9 mouse cellular contexts compared by ENCODE assay signal in genomic region chr17:11092900-11093299, GRCm38 (mm10).
DNase-seq lines count a peak whose midpoint lies in the region; ATAC-seq lines count a peak whose summit lies in the region.
"Had no signal": no experiment of that assay in that cellular context is flagged by ENCODE, and none has a peak within 500 bp of the region (broad histone marks: within the 10 kb centered on the region; RNA-seq: fewer than 3 reads in every experiment).

No protein-coding gene starts in this region.

- DNase-seq in cerebellum, adult 11-12 months = peak; percentile 28
- DNase-seq in cerebellum, postnatal 36 days = no peak
- no peak for DNase-seq in midbrain, embryonic 14.5 days
- peak; percentile 51 for DNase-seq in heart, postnatal 25 days (ENCODE audit: low spot score)
- DNase-seq in T-cell, adult 2 months (ENCODE audit: low spot score) = no peak
- no peak for DNase-seq in natural killer cell, adult 2 months (ENCODE audit: low spot score in 2 of 2)

- peaks cover 2% of the 10 kb centered on the region; the same call in 1 of the 2 replicates for H3K4me1 ChIP-seq in midbrain, embryonic 12.5 days
- H3K4me1 ChIP-seq in midbrain, embryonic 14.5 days (ENCODE audit: control insufficient read depth, insufficient read depth, low read length) = peaks cover 5% of the 10 kb centered on the region; the same call in 1 of the 2 replicates
- H3K4me1 ChIP-seq in lung, embryonic 15.5 days = 0 out of 2 replicates have a peak, but pooled peaks cover 1% of the 10 kb centered on the region
- H3K4me1 ChIP-seq: liver, embryonic 15.5 days had no signal

- 18% methylated on average over 6 of the region's 6 CpGs for WGBS in midbrain, embryonic 12.5 days
- 23% methylated on average over 6 of the region's 6 CpGs for WGBS in midbrain, embryonic 14.5 days
- WGBS in lung, embryonic 15.5 days = 39% methylated on average over 6 of the region's 6 CpGs

- H3K27me3 ChIP-seq in midbrain, embryonic 12.5 days = no peaks in the 10 kb centered on the region
- H3K27me3 ChIP-seq in midbrain, embryonic 14.5 days (ENCODE audit: control insufficient read depth, insufficient read depth, low read length) = no peaks in the 10 kb centered on the region
- H3K27me3 ChIP-seq in lung, embryonic 15.5 days = no peaks in the 10 kb centered on the region
- H3K27me3 ChIP-seq: liver, embryonic 15.5 days had no signal

- intact Hi-C loops in heart, postnatal 25 days (cut with DNase I) = no loop called here

- H3K27ac ChIP-seq in midbrain, embryonic 12.5 days (replicated peaks) = peak overlapping the region; percentile 35; the same call in 1 of the 2 replicates
- H3K27ac ChIP-seq in midbrain, embryonic 14.5 days (replicated peaks; ENCODE audit: low read depth, low read length) = no peak overlapping the region
- H3K27ac ChIP-seq in lung, embryonic 15.5 days = no peak overlapping the region
- H3K27ac ChIP-seq: liver, embryonic 15.5 days had no signal

- no peak overlapping the region for H3K4me3 ChIP-seq in midbrain, embryonic 12.5 days
- no peak overlapping the region for H3K4me3 ChIP-seq in midbrain, embryonic 14.5 days (replicated peaks; ENCODE audit: low read depth, low read length)
- no peak overlapping the region for H3K4me3 ChIP-seq in lung, embryonic 15.5 days
- H3K4me3 ChIP-seq: liver, embryonic 15.5 days had no signal

- ATAC-seq in midbrain, embryonic 12.5 days (ENCODE audit: low FRiP score, low read depth) = 0 out of 2 replicates have a peak, but pooled peaks have one; percentile 56
- ATAC-seq in midbrain, embryonic 14.5 days (ENCODE audit: low FRiP score, low TSS enrichment) = no peak
- peak; percentile 55; the same call in 1 of the 2 replicates for ATAC-seq in lung, embryonic 15.5 days (ENCODE audit: borderline replicate concordance, extremely low read depth, low FRiP score, low TSS enrichment)

- no peaks in the 10 kb centered on the region for H3K9me3 ChIP-seq in midbrain, embryonic 12.5 days
- H3K9me3 ChIP-seq in midbrain, embryonic 14.5 days (ENCODE audit: control insufficient read depth, low read length) = no peaks in the 10 kb centered on the region
- H3K9me3 ChIP-seq in lung, embryonic 15.5 days = no peaks in the 10 kb centered on the region
- H3K9me3 ChIP-seq: liver, embryonic 15.5 days had no signal

- no peak overlapping the region for H3K4me2 ChIP-seq in midbrain, embryonic 12.5 days (replicated peaks)
- no peak overlapping the region for H3K4me2 ChIP-seq in midbrain, embryonic 14.5 days (ENCODE audit: low read length)
- no peak overlapping the region for H3K4me2 ChIP-seq in lung, embryonic 15.5 days
- H3K4me2 ChIP-seq: liver, embryonic 15.5 days had no signal

- H3K36me3 ChIP-seq in midbrain, embryonic 12.5 days = no peaks in the 10 kb centered on the region
- H3K36me3 ChIP-seq in midbrain, embryonic 14.5 days (ENCODE audit: control insufficient read depth, insufficient read depth, low read length) = no peaks in the 10 kb centered on the region
- no peaks in the 10 kb centered on the region for H3K36me3 ChIP-seq in lung, embryonic 15.5 days
- H3K36me3 ChIP-seq: liver, embryonic 15.5 days had no signal

- no peak overlapping the region for H3K9ac ChIP-seq in midbrain, embryonic 12.5 days (replicated peaks)
- no peak overlapping the region for H3K9ac ChIP-seq in midbrain, embryonic 14.5 days (replicated peaks; ENCODE audit: low read length)
- no peak overlapping the region for H3K9ac ChIP-seq in lung, embryonic 15.5 days
- H3K9ac ChIP-seq: liver, embryonic 15.5 days had no signal

Comparison
In these comparisons a context has a peak if more than half of its experiments do, and no peak if none do; other contexts are left out.
1. DNase-seq: peak in cerebellum, adult 11-12 months (single experiment) and heart, postnatal 25 days (single experiment); none in cerebellum, postnatal 36 days (0 of 2), midbrain, embryonic 14.5 days (single experiment), T-cell, adult 2 months (single experiment) and natural killer cell, adult 2 months (0 of 2).